10 mouse cellular contexts compared by ENCODE assay signal in genomic region chr11:97684063-97684680, GRCm38 (mm10). TPM values are rescaled to one million over a fixed set of nuclear protein-coding genes. Genes with fewer than 3 reads are reported as not detected.
A peak's percentile ranks its signal among the peaks of the same experiment; 100 is the strongest.
DNase-seq lines count a peak whose midpoint lies in the region; ATAC-seq and TF ChIP-seq lines count a peak whose summit lies in the region.
"Had no signal": no experiment of that assay in that cellular context is flagged by ENCODE, and none has a peak within 500 bp of the region (broad histone marks: within the 10 kb centered on the region; RNA-seq: fewer than 3 reads in every experiment).

No protein-coding gene starts in this region.

- no peak for TF ChIP-seq CTCF in lung, embryonic 14.5 days (IDR thresholded peaks at IDR 0.05; ENCODE audit: low read depth)

- no peaks in the 10 kb centered on the region for H3K27me3 ChIP-seq in lung, embryonic 14.5 days (ENCODE audit: insufficient read depth, low read length)

- no peak overlapping the region for H3K9ac ChIP-seq in lung, embryonic 14.5 days

- whole genome bisulfite sequencing in lung, embryonic 14.5 days = 84% methylated on average over 6 of the region's 6 CpGs

- no peak overlapping the region for H3K4me2 ChIP-seq in lung, embryonic 14.5 days

- H3K36me3 ChIP-seq in lung, embryonic 14.5 days (ENCODE audit: insufficient read depth) = peaks cover 42% of the 10 kb centered on the region

- no peak overlapping the region for H3K4me3 ChIP-seq in lung, embryonic 14.5 days (ENCODE audit: low read depth, low read length)

- DNase-seq in lung, embryonic 14.5 days = no peak
- no peak for DNase-seq in lung, postnatal 10 days
- DNase-seq in ZHBTc4 (ENCODE audit: low read depth, low spot score) = peak; percentile 39
- peak; percentile 70 for DNase-seq in thymus, postnatal 25 days
- DNase-seq in right cerebral cortex, postnatal 25 days = no peak
- DNase-seq in layer of hippocampus, adult 18-20 months (ENCODE audit: low spot score in 2 of 2) = no peak
- DNase-seq: embryo, embryonic 11 days; layer of hippocampus, postnatal 36 days had no signal

- peaks cover 10% of the 10 kb centered on the region; the same call in 1 of the 2 replicates for H3K4me1 ChIP-seq in lung, embryonic 14.5 days (ENCODE audit: insufficient read depth)

- H3K9me3 ChIP-seq in lung, embryonic 14.5 days (ENCODE audit: low read depth, low read length) = no peaks in the 10 kb centered on the region

- H3K27ac ChIP-seq in lung, embryonic 14.5 days (ENCODE audit: low read depth) = 0 out of 2 replicates have a peak overlapping the region, but pooled peaks have one; percentile 36
- H3K27ac ChIP-seq: hindbrain, embryonic 14.5 days had no signal

- no peak for ATAC-seq in lung, embryonic 14.5 days (ENCODE audit: insufficient read depth)
- peak; percentile 55 for ATAC-seq in megakaryocyte, adult 5-6 weeks (ENCODE audit: poor library complexity, severe bottlenecking)

RNA-seq across cellular contexts. Expression of gene Cisd3, which starts 1.5 kb away (rescaled TPM):
- 27.1 and 35.3 TPM in 2 replicates for polyA plus RNA-seq in lung, embryonic 14.5 days (2014; fragmentation: Nextera tagmentation; extraction: Ambion mirVana)
- total RNA-seq in megakaryocyte, adult 5-6 weeks (2015) = 18.7 and 19.8 TPM in 2 replicates
- 2.3 and 12.8 TPM in 2 replicates for total RNA-seq in megakaryocyte, adult 5-6 weeks (2017)
- total RNA-seq in layer of hippocampus, adult 18-20 months (2021) = 10 to 100 TPM; 51.3 to 52.0 TPM

RNA-seq across cellular contexts. Expression of gene Pcgf2, which starts 16.1 kb away (rescaled TPM):
- polyA plus RNA-seq in lung, embryonic 14.5 days (2014; fragmentation: Nextera tagmentation; extraction: Ambion mirVana) = 16.0 and 19.7 TPM in 2 replicates
- total RNA-seq in megakaryocyte, adult 5-6 weeks (2015) = 2.8 and 3.1 TPM in 2 replicates
- 1.0 and 2.4 TPM in 2 replicates for total RNA-seq in megakaryocyte, adult 5-6 weeks (2017)
- total RNA-seq in layer of hippocampus, adult 18-20 months (2021) = 10 to 100 TPM; 21.7 to 24.6 TPM

RNA-seq across cellular contexts. Expression of gene Psmb3, which starts 19.0 kb away (rescaled TPM):
- polyA plus RNA-seq in lung, embryonic 14.5 days (2014; fragmentation: Nextera tagmentation; extraction: Ambion mirVana) = 496 and 514 TPM in 2 replicates
- 81.0 and 111 TPM in 2 replicates for total RNA-seq in megakaryocyte, adult 5-6 weeks (2015)
- total RNA-seq in megakaryocyte, adult 5-6 weeks (2017) = 137 and 179 TPM in 2 replicates
- total RNA-seq in layer of hippocampus, adult 18-20 months (2021) = 100 to 1,000 TPM; 124 to 128 TPM

RNA-seq across cellular contexts. Expression of gene Mllt6, which starts 21.0 kb away (rescaled TPM):
- 5.2 TPM in 2 replicates for polyA plus RNA-seq in lung, embryonic 14.5 days (2014; fragmentation: Nextera tagmentation; extraction: Ambion mirVana)
- total RNA-seq in megakaryocyte, adult 5-6 weeks (2015) = 4.3 and 6.3 TPM in 2 replicates
- total RNA-seq in megakaryocyte, adult 5-6 weeks (2017) = 6.9 and 7.1 TPM in 2 replicates
- total RNA-seq in layer of hippocampus, adult 18-20 months (2021) = 100 to 1,000 TPM; 122 to 137 TPM

RNA-seq across cellular contexts. Expression of gene Epop, which starts 54.7 kb away (rescaled TPM):
- polyA plus RNA-seq in lung, embryonic 14.5 days (2014; fragmentation: Nextera tagmentation; extraction: Ambion mirVana) = 6.1 and 7.4 TPM in 2 replicates
- total RNA-seq in megakaryocyte, adult 5-6 weeks (2015) = 0.18 and 1.2 TPM in 2 replicates
- 0.40 TPM in 1 of 2 replicates, not detected in the other for total RNA-seq in megakaryocyte, adult 5-6 weeks (2017)
- total RNA-seq in layer of hippocampus, adult 18-20 months (2021) = 10 to 100 TPM; 46.1 to 48.8 TPM

Comparison
In these comparisons a context has a peak if more than half of its experiments do, and no peak if none do; other contexts are left out.
1. DNase-seq: peak in ZHBTc4 (single experiment) and thymus, postnatal 25 days (single experiment); none in lung, embryonic 14.5 days (single experiment), lung, postnatal 10 days (single experiment), right cerebral cortex, postnatal 25 days (single experiment) and layer of hippocampus, adult 18-20 months (0 of 2).
2. RNA of gene Pcgf2, which starts 16.1 kb away (total RNA-seq): 21.7 to 24.6 TPM in layer of hippocampus, adult 18-20 months; 1.0 to 3.1 TPM in megakaryocyte, adult 5-6 weeks; every median in the first group is over 4 times any median in the second.